Mouse (Mus musculus) CH12.LX (cell line): Measurements from ENCODE around the gene Psmc3ip. TPM values are rescaled to one million over a fixed set of nuclear protein-coding genes. Genes with fewer than 3 reads are reported as not detected.

Experiments
- DNase-seq: peaks from one replicate; pipeline ENCODE4 v3.0.0-alpha.2; 2013; ENCODE audit errors: extremely low read depth
- H3K27ac ChIP-seq: 2 replicates; pipeline ENCODE4 v1.5.1; 2012; ENCODE audit warnings: low read depth, mild to moderate bottlenecking, control low read depth, moderate library complexity; ENCODE audit not compliant: insufficient read depth
- H3K27me3 ChIP-seq: replicated peaks from 2 replicates; pipeline ENCODE3; 2012; ENCODE audit warnings: inconsistent platforms
- H3K36me3 ChIP-seq, 2 experiments: replicated peaks in 1 of 2; 2 replicates each; pipeline versions ENCODE3 to v1.6.1; 2012; ENCODE audit warnings: inconsistent platforms in 1 of 2, low read length in 1 of 2, mild to moderate bottlenecking in 1 of 2, mixed read lengths in 1 of 2, moderate library complexity in 1 of 2; ENCODE audit not compliant: control insufficient read depth in 1 of 2, insufficient read depth in 1 of 2
- H3K4me1 ChIP-seq, 2 experiments: 2 replicates each; pipeline ENCODE4 v1.6.1; 2012; ENCODE audit warnings: inconsistent platforms in 1 of 2, moderate library complexity in 1 of 2; ENCODE audit not compliant: insufficient read depth in 2 of 2, control insufficient read depth in 1 of 2
- H3K4me2 ChIP-seq: 2 replicates; pipeline ENCODE4 v1.6.1; 2012; ENCODE audit warnings: low read depth, mild to moderate bottlenecking, control low read depth; ENCODE audit not compliant: poor library complexity, insufficient read depth, severe bottlenecking
- H3K4me3 ChIP-seq, 3 experiments: fragments of 150-350 bp in 1 of 3; sonication (generic) in 1 of 3; replicated peaks in 1 of 3; 2 replicates each; pipeline versions ENCODE3 to v1.5.1; 2011 to 2012; ENCODE audit warnings: low read depth in 2 of 3, low read length in 2 of 3, mild to moderate bottlenecking in 2 of 3, moderate library complexity in 2 of 3, control low read depth in 1 of 3, improper control_type of control experiment in 1 of 3, inconsistent platforms in 1 of 3, mixed read lengths in 1 of 3; ENCODE audit not compliant: poor library complexity in 1 of 3
- H3K79me2 ChIP-seq: replicated peaks from 2 replicates; pipeline ENCODE4 v1.6.1; 2012; ENCODE audit warnings: mild to moderate bottlenecking, moderate library complexity; ENCODE audit not compliant: control insufficient read depth, poor library complexity, insufficient read depth, severe bottlenecking; ENCODE audit errors: extremely low read depth
- H3K9ac ChIP-seq: 2 replicates; pipeline ENCODE4 v1.6.1; 2012; ENCODE audit warnings: low read depth, mild to moderate bottlenecking, control low read depth, moderate library complexity; ENCODE audit not compliant: insufficient read depth
- H3K9me3 ChIP-seq: replicated peaks from 2 replicates; pipeline ENCODE3; 2012; ENCODE audit warnings: low read length, inconsistent platforms, mixed read lengths
- CHD1 ChIP-seq: IDR thresholded peaks from 2 replicates; pipeline ENCODE4 v1.6.1; 2012; ENCODE audit warnings: low read depth, low read length, improper control_type of control experiment, inconsistent platforms
- CHD2 ChIP-seq: IDR thresholded peaks from 2 replicates; pipeline ENCODE4 v1.6.1; 2011; ENCODE audit warnings: low read length, improper control_type of control experiment
- CTCF ChIP-seq, 2 experiments: IDR thresholded peaks in 1 of 2; conservative IDR thresholded peaks in 1 of 2; 2 replicates each; pipeline ENCODE4 v1.5.1; 2011 to 2012; ENCODE audit warnings: low read depth in 2 of 2, low read length in 2 of 2, improper control_type of control experiment in 1 of 2, inconsistent platforms in 1 of 2, mild to moderate bottlenecking in 1 of 2, moderate library complexity in 1 of 2
- EP300 ChIP-seq: IDR thresholded peaks from 2 replicates; pipeline ENCODE4 v1.6.1; 2011; ENCODE audit warnings: low read length, improper control_type of control experiment
- ETS1 ChIP-seq: conservative IDR thresholded peaks from 2 replicates; pipeline ENCODE4 v1.6.1; 2012; ENCODE audit warnings: low read depth, mild to moderate bottlenecking, inconsistent platforms, low read length, improper control_type of control experiment, moderate library complexity
- GABPA ChIP-seq: IDR thresholded peaks from 2 replicates; pipeline ENCODE4 v1.6.1; 2012; ENCODE audit warnings: low read depth, low read length, improper control_type of control experiment, inconsistent platforms; ENCODE audit not compliant: insufficient replicate concordance
- HCFC1 ChIP-seq: IDR thresholded peaks from 2 replicates; pipeline ENCODE4 v1.6.1; 2012; ENCODE audit warnings: low read depth, mild to moderate bottlenecking, inconsistent platforms, low read length, improper control_type of control experiment
- JUND ChIP-seq: conservative IDR thresholded peaks from 2 replicates; pipeline ENCODE4 v1.6.1; 2011; ENCODE audit warnings: low read depth, low read length, improper control_type of control experiment
- KAT2A ChIP-seq: IDR thresholded peaks from 2 replicates; pipeline ENCODE4 v1.6.1; 2012; ENCODE audit warnings: low read length, improper control_type of control experiment, inconsistent platforms; ENCODE audit not compliant: insufficient replicate concordance
- MAX ChIP-seq: IDR thresholded peaks from 2 replicates; pipeline ENCODE4 v1.6.1; 2011; ENCODE audit warnings: low read length, improper control_type of control experiment
- MAZ ChIP-seq: IDR thresholded peaks from 2 replicates; pipeline ENCODE4 v1.6.1; 2012; ENCODE audit warnings: low read depth, mild to moderate bottlenecking, inconsistent platforms, low read length, improper control_type of control experiment, moderate library complexity
- MEF2A ChIP-seq: IDR thresholded peaks from 2 replicates; pipeline ENCODE4 v1.6.1; 2014; ENCODE audit warnings: low read depth, mild to moderate bottlenecking, inconsistent platforms, low read length, improper control_type of control experiment, borderline replicate concordance
- MXI1 ChIP-seq: IDR thresholded peaks from 2 replicates; pipeline ENCODE4 v1.6.1; 2011; ENCODE audit warnings: mild to moderate bottlenecking, low read depth, low read length, improper control_type of control experiment
- MYC ChIP-seq: IDR thresholded peaks from 2 replicates; pipeline ENCODE4 v1.6.1; 2011; ENCODE audit warnings: low read depth, mild to moderate bottlenecking, improper control_type of control experiment, low read length
- NELFE ChIP-seq: IDR thresholded peaks from 2 replicates; pipeline ENCODE4 v1.6.1; 2011; ENCODE audit warnings: low read depth, low read length, improper control_type of control experiment
- NRF1 ChIP-seq: IDR thresholded peaks from 2 replicates; pipeline ENCODE4 v1.6.1; 2014; ENCODE audit warnings: low read depth, mild to moderate bottlenecking, inconsistent platforms, low read length, improper control_type of control experiment, moderate library complexity
- POLR2A ChIP-seq: IDR thresholded peaks from 2 replicates; pipeline ENCODE4 v1.6.1; 2011; ENCODE audit warnings: low read depth, mild to moderate bottlenecking, improper control_type of control experiment, low read length
- POLR2AphosphoS2 ChIP-seq: IDR thresholded peaks from 2 replicates; pipeline ENCODE4 v1.6.1; 2011; ENCODE audit warnings: low read depth, low read length, improper control_type of control experiment
- RAD21 ChIP-seq: IDR thresholded peaks from 2 replicates; pipeline ENCODE4 v1.6.1; 2011; ENCODE audit warnings: low read depth, mild to moderate bottlenecking, low read length, improper control_type of control experiment, moderate library complexity
- RCOR1 ChIP-seq: conservative IDR thresholded peaks from 2 replicates; pipeline ENCODE4 v1.6.1; 2012; ENCODE audit warnings: low read depth, mild to moderate bottlenecking, inconsistent platforms, low read length, improper control_type of control experiment
- SIN3A ChIP-seq: IDR thresholded peaks from 2 replicates; pipeline ENCODE4 v1.6.1; 2012; ENCODE audit warnings: low read length, improper control_type of control experiment, inconsistent platforms
- SMC3 ChIP-seq: IDR thresholded peaks from 2 replicates; pipeline ENCODE4 v1.6.1; 2011; ENCODE audit warnings: low read depth, low read length, improper control_type of control experiment
- TBP ChIP-seq: conservative IDR thresholded peaks from 2 replicates; pipeline ENCODE4 v1.6.1; 2011; ENCODE audit warnings: low read depth, low read length, improper control_type of control experiment
- TCF12 ChIP-seq: IDR thresholded peaks from 2 replicates; pipeline ENCODE4 v1.6.1; 2014; ENCODE audit warnings: low read depth, mild to moderate bottlenecking, inconsistent platforms, low read length, improper control_type of control experiment
- UBTF ChIP-seq: IDR thresholded peaks from 2 replicates; pipeline ENCODE4 v1.6.1; 2012; ENCODE audit warnings: low read depth, mild to moderate bottlenecking, inconsistent platforms, low read length, improper control_type of control experiment, moderate library complexity
- USF1 ChIP-seq: IDR thresholded peaks from 2 replicates; pipeline ENCODE4 v1.6.1; 2014; ENCODE audit warnings: low read depth, mild to moderate bottlenecking, inconsistent platforms, low read length, improper control_type of control experiment
- USF2 ChIP-seq: conservative IDR thresholded peaks from 2 replicates; pipeline ENCODE4 v1.6.1; 2011; ENCODE audit warnings: low read depth, low read length, improper control_type of control experiment
- ZC3H11A ChIP-seq: IDR thresholded peaks from 2 replicates; pipeline ENCODE4 v1.6.1; 2012; ENCODE audit warnings: low read depth, mild to moderate bottlenecking, inconsistent platforms, low read length, improper control_type of control experiment
- ZMIZ1 ChIP-seq: IDR thresholded peaks from 2 replicates; pipeline ENCODE4 v1.6.1; 2012; ENCODE audit warnings: low read depth, mild to moderate bottlenecking, inconsistent platforms, low read length, improper control_type of control experiment
- ZNF384 ChIP-seq: IDR thresholded peaks from 2 replicates; pipeline ENCODE4 v1.6.1; 2012; ENCODE audit warnings: low read depth, low read length, improper control_type of control experiment, inconsistent platforms
- dilution Hi-C: fragments of 300-500 bp; cut with MboI; formaldehyde crosslinking; loops from 2 replicates; pipeline ENCODE4 v1.14.3; 2020; ENCODE audit warnings: low sequenced_read_pairs; ENCODE audit not compliant: extremely low pct_unique_long_range_greater_than_20kb, extremely low pct_ligation_motif_present
- in situ Hi-C: fragments of 300-500 bp; cut with MboI; formaldehyde crosslinking; loops from 3 replicates; pipeline ENCODE4 v1.14.3; 2019; ENCODE audit warnings: low sequenced_read_pairs, low pct_ligation_motif_present, low pct_unique_long_range_greater_than_20kb, mixed read lengths
- polyA plus RNA-seq: library from polyadenylated mRNA; unstranded; fragments of >175 nt; gene quantifications from 2 replicates; pipeline ENCODE4 v1.2.1, GENCODE M21; 2012; ENCODE audit warnings: low read depth; ENCODE audit not compliant: insufficient read length
- total RNA-seq, 2 experiments: library from RNA; depleted of rRNA; stranded (reverse); fragments of 300-350 nt in 1 of 2; fragments of >200 nt in 1 of 2; gene quantifications; 2 replicates each; pipeline ENCODE4 v1.2.3; 2012 to 2014

The Psmc3ip gene
- total and polyA plus RNA-seq, 3 experiments: 63.7 to 89.9 (median 85.9) TPM

- H3K36me3 ChIP-seq: peaks cover 0 to 20% of the 10 kb centered on the region in 2 experiments
- peak overlapping the region; percentile 67 for H3K4me2 ChIP-seq
- no peak overlapping the region for H3K27ac ChIP-seq
- dilution Hi-C loops: no loop called here
- in situ Hi-C loops: no loop called here
- no peaks in the 10 kb centered on the region for H3K79me2 ChIP-seq
- H3K4me3 ChIP-seq: peak overlapping the region in 1 of 3 experiments; percentile 74
- H3K27me3 ChIP-seq: peaks cover 2% of the 10 kb centered on the region
- H3K9me3 ChIP-seq: no peaks in the 10 kb centered on the region
- TF ChIP-seq NELFE (no peak), POLR2AphosphoS2 (no peak), MYC (no peak), CHD2 (no peak), USF2 (no peak), MXI1 (no peak), TCF12 (no peak), MAZ (no peak), UBTF (no peak), NRF1 (no peak), ZNF384 (no peak), RCOR1 (no peak), KAT2A (no peak), GABPA (no peak), RAD21 (no peak), POLR2A (no peak), SMC3 (no peak), ZMIZ1 (no peak), ETS1 (no peak), USF1 (no peak)
- H3K9ac ChIP-seq: 0 out of 2 replicates have a peak overlapping the region, but pooled peaks have one; percentile 76
- H3K4me1 ChIP-seq: peaks cover 8 to 21% of the 10 kb centered on the region in 2 experiments
- DNase-seq: no peak
Measured at GRCm38 (mm10) chr11:101070987-101071386, 24.2 kb downstream of the Psmc3ip start.

- no peak for DNase-seq
- dilution Hi-C loops: no loop called here
Measured at GRCm38 (mm10) chr11:101070189-101070527, 25.1 kb downstream of the Psmc3ip start.

More at GRCm38 (mm10) chr11:101070189-101070527, 25.1 kb downstream of the Psmc3ip start:
- H3K9me3 ChIP-seq: no peaks in the 10 kb centered on the region
- H3K4me2 ChIP-seq: peak overlapping the region; percentile 67
- no peaks in the 10 kb centered on the region for H3K79me2 ChIP-seq
- in situ Hi-C loops: no loop called here
- peak overlapping the region; percentile 76 for H3K9ac ChIP-seq
- TF ChIP-seq UBTF (0 out of 2 replicates have a peak, but pooled peaks have one; percentile 64), RAD21 (no peak), USF2 (no peak), MAX (no peak), ZC3H11A (no peak), KAT2A (no peak), SIN3A (peak; percentile 88), CHD1 (no peak), TBP (no peak), TCF12 (0 out of 2 replicates have a peak, but pooled peaks have one; percentile 1), NELFE (no peak), ETS1 (0 out of 2 replicates have a peak, but pooled peaks have one; percentile 3), EP300 (no peak), CHD2 (no peak), MEF2A (0 out of 2 replicates have a peak, but pooled peaks have one; percentile 7), JUND (no peak), USF1 (no peak), RCOR1 (0 out of 2 replicates have a peak, but pooled peaks have one; percentile 1), POLR2A (no peak), CTCF (conservative IDR thresholded peaks at IDR 0.05 in 1 of 2, IDR thresholded peaks at IDR 0.05 in 1 of 2; ENCODE audit: low read depth in 2 of 2, low read length in 2 of 2) (no peak), MYC (peak; percentile 43; the same call in 1 of the 2 replicates), HCFC1 (peak; percentile 34; the same call in 1 of the 2 replicates)
- peak overlapping the region; percentile 73 to 82 (median 74) for H3K4me3 ChIP-seq
- H3K27me3 ChIP-seq: peaks cover 2% of the 10 kb centered on the region
- no peak overlapping the region for H3K27ac ChIP-seq
- H3K36me3 ChIP-seq: peaks cover 0 to 20% of the 10 kb centered on the region in 2 experiments
- peaks cover 8 to 21% of the 10 kb centered on the region in 2 experiments for H3K4me1 ChIP-seq
